ENCODE assay signal across 25 mouse cellular contexts in the genomic region with DNA sequence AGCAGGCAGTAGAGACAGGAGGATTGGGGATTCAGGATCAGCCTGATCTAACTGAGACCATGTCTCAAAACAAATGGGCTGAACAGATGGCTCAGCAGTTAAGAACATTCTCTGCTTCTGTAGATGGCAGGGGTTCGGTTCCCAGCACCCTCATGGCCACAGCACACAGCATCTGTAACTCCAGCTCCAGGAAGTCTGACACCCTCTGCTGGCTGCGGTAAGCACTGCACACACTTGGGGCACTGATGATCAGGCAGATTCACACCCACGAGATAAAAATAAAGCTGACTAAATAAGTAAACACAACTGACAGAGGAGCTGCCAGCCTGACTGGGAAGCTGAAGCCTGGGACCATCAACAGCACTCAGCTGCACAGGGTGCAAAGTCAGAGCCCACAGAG. TPM values are rescaled to one million over a fixed set of nuclear protein-coding genes. Genes with fewer than 3 reads are reported as not detected.
DNase-seq lines count a peak whose midpoint lies in the region; ATAC-seq and TF ChIP-seq lines count a peak whose summit lies in the region.
"Had no signal": no experiment of that assay in that cellular context is flagged by ENCODE, and none has a peak within 500 bp of the region (broad histone marks: within the 10 kb centered on the region; RNA-seq: fewer than 3 reads in every experiment).

No protein-coding gene starts in this region.

- 89% methylated on average over 3 of the region's 3 CpGs for WGBS in hindbrain, embryonic 11.5 days
- WGBS in hindbrain, embryonic 13.5 days, result 97% methylated on average over 3 of the region's 3 CpGs
- 66% methylated on average over 3 of the region's 3 CpGs for WGBS in lung, embryonic 14.5 days

- 0 out of 2 replicates have a peak, but pooled peaks have one; percentile 7 for TF ChIP-seq CTCF in lung, embryonic 14.5 days (IDR thresholded peaks at IDR 0.05; ENCODE audit: low read depth)
- TF ChIP-seq CTCF in left cerebral cortex, adult 2 months (IDR thresholded peaks at IDR 0.05), result no peak; the same call in 1 of the 2 replicates

- no peaks in the 10 kb centered on the region for H3K9me3 ChIP-seq in hindbrain, embryonic 11.5 days (ENCODE audit: control insufficient read depth, low read length)
- H3K9me3 ChIP-seq in hindbrain, embryonic 13.5 days, result no peaks in the 10 kb centered on the region
- no peaks in the 10 kb centered on the region for H3K9me3 ChIP-seq in lung, embryonic 14.5 days (ENCODE audit: low read depth, low read length)
- H3K9me3 ChIP-seq: forebrain, embryonic 15.5 days; heart, embryonic 13.5 days; limb, embryonic 12.5 days; liver, embryonic 15.5 days; lung, embryonic 15.5 days; midbrain, embryonic 13.5 days had no signal

- H3K4me3 ChIP-seq in hindbrain, embryonic 11.5 days (ENCODE audit: low read depth, low read length), result no peak overlapping the region
- H3K4me3 ChIP-seq in hindbrain, embryonic 13.5 days, result no peak overlapping the region
- H3K4me3 ChIP-seq in lung, embryonic 14.5 days (ENCODE audit: low read depth, low read length), result no peak overlapping the region
- H3K4me3 ChIP-seq in left cerebral cortex, adult 2 months, result no peak overlapping the region
- H3K4me3 ChIP-seq: forebrain, embryonic 15.5 days; gastrocnemius, adult 2 months; heart, adult 2 months; heart, embryonic 13.5 days; limb, embryonic 12.5 days; liver, embryonic 15.5 days; lung, embryonic 15.5 days; midbrain, embryonic 13.5 days had no signal

- no peaks in the 10 kb centered on the region for H3K36me3 ChIP-seq in hindbrain, embryonic 11.5 days (ENCODE audit: control insufficient read depth, insufficient read depth, low read length)
- no peaks in the 10 kb centered on the region for H3K36me3 ChIP-seq in hindbrain, embryonic 13.5 days
- H3K36me3 ChIP-seq in lung, embryonic 14.5 days (ENCODE audit: insufficient read depth), result no peaks in the 10 kb centered on the region
- H3K36me3 ChIP-seq: forebrain, embryonic 15.5 days; heart, embryonic 13.5 days; limb, embryonic 12.5 days; liver, embryonic 15.5 days; lung, embryonic 15.5 days; midbrain, embryonic 13.5 days had no signal

- intact Hi-C loops in left cerebral cortex, adult 2 months (cut with DNase I), result no loop called here

- no peak overlapping the region for H3K4me2 ChIP-seq in hindbrain, embryonic 11.5 days (replicated peaks; ENCODE audit: low read depth, low read length)
- no peak overlapping the region for H3K4me2 ChIP-seq in hindbrain, embryonic 13.5 days
- H3K4me2 ChIP-seq in lung, embryonic 14.5 days, result no peak overlapping the region
- H3K4me2 ChIP-seq: forebrain, embryonic 15.5 days; heart, embryonic 13.5 days; limb, embryonic 12.5 days; liver, embryonic 15.5 days; lung, embryonic 15.5 days; midbrain, embryonic 13.5 days had no signal

- ATAC-seq in hindbrain, embryonic 11.5 days (ENCODE audit: low FRiP score), result no peak
- no peak for ATAC-seq in hindbrain, embryonic 13.5 days (ENCODE audit: low FRiP score)
- ATAC-seq in lung, embryonic 14.5 days (ENCODE audit: insufficient read depth), result no peak
- ATAC-seq: forebrain, embryonic 15.5 days; midbrain, embryonic 13.5 days had no signal

- 0 out of 2 replicates have a peak overlapping the region, but pooled peaks have one; percentile 27 for H3K27ac ChIP-seq in hindbrain, embryonic 11.5 days (ENCODE audit: low read depth, low read length)
- H3K27ac ChIP-seq in hindbrain, embryonic 13.5 days, result no peak overlapping the region
- no peak overlapping the region for H3K27ac ChIP-seq in lung, embryonic 14.5 days (ENCODE audit: low read depth)
- no peak overlapping the region for H3K27ac ChIP-seq in left cerebral cortex, adult 2 months
- H3K27ac ChIP-seq: forebrain, embryonic 15.5 days; gastrocnemius, adult 2 months; heart, adult 2 months; heart, embryonic 13.5 days; limb, embryonic 12.5 days; liver, embryonic 15.5 days; lung, embryonic 15.5 days; macrophage; midbrain, embryonic 13.5 days had no signal

- no peak overlapping the region for H3K9ac ChIP-seq in hindbrain, embryonic 11.5 days (ENCODE audit: low read depth, low read length)
- H3K9ac ChIP-seq in hindbrain, embryonic 13.5 days, result no peak overlapping the region
- no peak overlapping the region for H3K9ac ChIP-seq in lung, embryonic 14.5 days
- H3K9ac ChIP-seq: forebrain, embryonic 15.5 days; heart, embryonic 13.5 days; limb, embryonic 12.5 days; liver, embryonic 15.5 days; lung, embryonic 15.5 days; midbrain, embryonic 13.5 days had no signal

- DNase-seq in hindbrain, embryonic 11.5 days (ENCODE audit: low spot score), result no peak
- no peak for DNase-seq in lung, embryonic 14.5 days
- DNase-seq in lung, postnatal 14 days, result no peak
- DNase-seq in R1 (ENCODE audit: low read depth, low spot score), result peak; percentile 65
- DNase-seq in urinary bladder, postnatal 25 days (ENCODE audit: low spot score), result no peak
- no peak for DNase-seq in left cerebral cortex, adult 2 months (ENCODE audit: extremely low spot score in 1 of 2, low spot score in 2 of 2)
- DNase-seq: cerebellum, adult 18-20 months; cerebellum, postnatal 25 days; gastrocnemius, adult 2 months; gastrocnemius, postnatal 36 days; heart, adult 2 months; heart, postnatal 10 days; kidney, adult 9 months; kidney, postnatal 10 days; layer of hippocampus, adult 9-11 months; thymus, adult 2 months; thymus, postnatal 36 days had no signal

- H3K4me1 ChIP-seq in hindbrain, embryonic 11.5 days (replicated peaks; ENCODE audit: control insufficient read depth, insufficient read depth, low read length), result no peaks in the 10 kb centered on the region
- peaks cover 10% of the 10 kb centered on the region; the same call in 1 of the 2 replicates for H3K4me1 ChIP-seq in hindbrain, embryonic 13.5 days (replicated peaks)
- no peaks in the 10 kb centered on the region for H3K4me1 ChIP-seq in lung, embryonic 14.5 days (ENCODE audit: insufficient read depth)
- H3K4me1 ChIP-seq: forebrain, embryonic 15.5 days; limb, embryonic 12.5 days had no signal

- H3K27me3 ChIP-seq in hindbrain, embryonic 11.5 days (ENCODE audit: control insufficient read depth, insufficient read depth, low read length), result no peaks in the 10 kb centered on the region
- H3K27me3 ChIP-seq in hindbrain, embryonic 13.5 days, result no peaks in the 10 kb centered on the region
- H3K27me3 ChIP-seq in lung, embryonic 14.5 days (ENCODE audit: insufficient read depth, low read length), result no peaks in the 10 kb centered on the region
- H3K27me3 ChIP-seq: forebrain, embryonic 15.5 days; heart, embryonic 13.5 days; liver, embryonic 15.5 days; lung, embryonic 15.5 days; midbrain, embryonic 13.5 days had no signal

RNA-seq across cellular contexts. Expression of a gene that starts 25.5 kb away (rescaled TPM):
- 5.2 and 5.8 TPM in 2 replicates for polyA plus RNA-seq in hindbrain, embryonic 11.5 days (2014; fragmentation: Nextera tagmentation; extraction: Ambion mirVana)
- polyA plus RNA-seq in hindbrain, embryonic 13.5 days (2015; fragmentation: Nextera tagmentation; extraction: Ambion mirVana), result 7.0 and 7.3 TPM in 2 replicates
- 28.6 and 29.8 TPM in 2 replicates for polyA plus RNA-seq in lung, embryonic 14.5 days (2014; fragmentation: Nextera tagmentation; extraction: Ambion mirVana)
- 10 to 100 TPM; 34.6 to 37.3 TPM for total RNA-seq in left cerebral cortex, adult 2 months (2021)

RNA-seq across cellular contexts. Expression of a gene that starts 43.1 kb away (rescaled TPM):
- 0.42 and 0.74 TPM in 2 replicates for polyA plus RNA-seq in hindbrain, embryonic 11.5 days (2014; fragmentation: Nextera tagmentation; extraction: Ambion mirVana)
- polyA plus RNA-seq in hindbrain, embryonic 13.5 days (2015; fragmentation: Nextera tagmentation; extraction: Ambion mirVana), result 1.0 and 1.1 TPM in 2 replicates
- 1.0 and 1.5 TPM in 2 replicates for polyA plus RNA-seq in lung, embryonic 14.5 days (2014; fragmentation: Nextera tagmentation; extraction: Ambion mirVana)
- 1 to 10 TPM; 2.5 to 3.5 TPM for total RNA-seq in left cerebral cortex, adult 2 months (2021)
